Mouse (Mus musculus): Measurements from ENCODE around the gene Caln1.

Caln1 gene

DNA sequence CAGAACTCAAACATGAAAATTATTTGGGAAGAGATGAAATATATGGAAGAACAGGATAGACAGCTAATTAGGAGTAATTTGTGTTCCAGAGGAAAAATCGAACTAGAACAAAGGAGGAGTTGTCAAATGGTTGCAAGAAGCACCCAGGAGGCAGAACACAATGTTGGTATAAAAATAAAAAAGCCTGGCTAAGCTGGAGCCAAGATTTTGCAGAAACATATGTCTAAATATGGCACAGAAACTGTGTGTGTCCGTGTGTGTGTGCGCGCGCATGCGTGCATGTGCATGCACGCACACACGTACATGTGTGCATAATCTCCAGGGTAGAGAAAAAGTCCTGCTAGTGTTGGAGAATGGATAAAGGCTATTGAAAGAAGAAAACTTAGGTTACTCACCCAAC lies 443.3 kb downstream of the Caln1 start:
- DNase-seq (ENCODE audit: low spot score): no peak

DNA sequence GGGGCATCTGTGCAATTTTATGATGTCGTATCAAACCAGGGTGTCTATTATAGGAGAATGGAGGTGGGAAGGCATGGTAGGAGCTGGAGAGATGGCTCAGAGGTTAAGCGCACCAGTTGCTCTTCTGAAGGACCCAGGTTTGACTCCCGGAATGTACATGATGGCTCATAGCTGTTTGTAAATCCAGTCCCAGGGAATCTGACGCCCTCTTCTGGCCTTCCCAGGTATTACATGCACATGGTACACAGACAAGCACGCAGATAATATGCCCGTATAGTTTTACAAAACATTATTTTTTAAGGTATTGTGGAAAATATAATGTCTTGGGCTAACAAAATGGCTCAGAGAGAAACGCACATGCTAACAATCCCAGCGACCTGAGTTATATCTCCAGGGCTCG lies 443.8 kb downstream of the Caln1 start:
- no peak for DNase-seq (ENCODE audit: low spot score)

DNA sequence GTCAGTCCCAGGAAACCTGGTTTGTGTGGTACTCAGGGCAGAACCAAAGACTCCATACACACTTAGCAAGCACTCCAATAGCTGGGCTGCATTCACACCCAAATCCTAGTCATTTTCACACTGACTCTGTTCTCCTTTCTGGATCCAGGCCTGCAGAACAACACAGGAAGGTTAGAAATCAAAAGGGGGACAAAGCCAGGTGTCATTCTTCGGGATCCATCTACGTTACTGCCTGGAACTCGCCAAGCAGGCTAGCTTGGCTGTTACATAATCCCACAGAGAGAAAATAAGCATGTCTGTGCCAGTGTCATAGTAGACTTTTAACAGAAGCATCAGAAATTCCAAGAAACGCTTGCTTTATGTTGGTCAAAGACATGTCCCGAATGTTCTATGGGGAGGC lies 446.1 kb downstream of the Caln1 start:
- DNase-seq (ENCODE audit: low spot score): no peak

DNA sequence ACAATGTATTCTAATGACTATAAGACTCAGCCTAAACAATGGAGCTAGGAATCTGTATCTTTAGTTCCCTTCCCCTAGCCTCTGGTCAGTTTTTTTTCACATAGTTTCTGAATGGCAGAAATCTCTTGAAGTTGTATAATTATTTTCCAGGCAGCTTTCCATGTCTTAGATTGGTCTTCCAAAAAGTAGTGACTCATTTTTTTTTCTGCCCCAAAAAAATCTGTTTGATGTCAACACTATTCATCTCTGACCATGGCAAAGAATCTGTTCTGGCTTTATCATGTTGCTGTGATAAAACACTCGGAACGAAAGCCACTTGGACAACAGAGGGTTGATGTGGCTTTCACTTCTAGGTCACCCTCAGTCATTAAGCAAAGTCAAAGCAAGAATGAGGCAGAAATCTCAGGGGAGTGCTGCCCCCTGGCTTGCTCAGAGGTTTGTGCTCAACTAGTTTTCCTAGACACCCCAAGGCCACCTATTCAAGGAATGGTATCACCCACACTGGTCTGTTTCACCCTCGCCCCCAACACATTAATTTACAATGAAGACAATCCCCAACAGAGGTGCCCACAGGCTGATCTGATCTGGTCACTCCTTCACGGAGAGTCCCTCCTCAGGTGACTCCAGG lies 450.9 kb downstream of the Caln1 start:
- no peak for DNase-seq (ENCODE audit: low spot score)

DNA sequence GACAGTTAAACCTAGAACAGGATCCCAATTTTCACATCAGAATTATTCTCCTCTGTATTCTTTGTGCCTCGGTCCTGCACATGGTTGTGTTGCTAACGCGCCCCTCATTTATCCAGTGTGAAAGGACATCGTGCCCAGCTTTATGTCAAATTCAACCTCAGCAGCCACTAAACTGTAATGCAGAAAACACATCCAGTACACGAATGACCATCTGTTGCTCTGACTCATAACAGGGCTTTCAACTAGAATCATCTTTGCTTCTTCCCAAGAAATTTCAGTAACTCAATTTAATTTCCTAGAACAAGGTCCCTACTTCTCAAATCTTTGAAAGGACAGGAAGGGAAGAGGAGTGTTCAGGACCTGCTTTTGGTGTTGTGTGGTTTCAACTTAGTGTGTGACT lies 451.4 kb downstream of the Caln1 start:
- no peak for DNase-seq (ENCODE audit: low spot score)

DNA sequence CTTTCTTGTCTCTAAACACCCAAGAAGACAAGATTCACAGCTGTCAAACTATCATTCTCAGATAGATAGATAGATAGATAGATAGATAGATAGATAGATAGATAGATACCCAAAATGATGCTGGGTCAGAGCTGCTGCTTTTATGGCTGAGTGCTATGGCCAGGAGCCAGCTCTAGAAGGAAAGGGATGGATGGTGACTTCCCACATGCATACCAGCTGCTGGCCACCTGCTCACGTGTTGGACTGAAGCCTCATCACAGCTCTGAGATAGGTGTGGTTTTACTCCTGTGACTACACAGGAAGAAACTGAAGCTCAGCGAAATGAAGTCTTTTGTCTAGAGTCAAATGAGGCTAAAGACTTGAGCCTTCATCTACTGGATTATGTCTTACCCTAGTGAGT lies 456.5 kb downstream of the Caln1 start:
- DNase-seq (ENCODE audit: low spot score): no peak

DNA sequence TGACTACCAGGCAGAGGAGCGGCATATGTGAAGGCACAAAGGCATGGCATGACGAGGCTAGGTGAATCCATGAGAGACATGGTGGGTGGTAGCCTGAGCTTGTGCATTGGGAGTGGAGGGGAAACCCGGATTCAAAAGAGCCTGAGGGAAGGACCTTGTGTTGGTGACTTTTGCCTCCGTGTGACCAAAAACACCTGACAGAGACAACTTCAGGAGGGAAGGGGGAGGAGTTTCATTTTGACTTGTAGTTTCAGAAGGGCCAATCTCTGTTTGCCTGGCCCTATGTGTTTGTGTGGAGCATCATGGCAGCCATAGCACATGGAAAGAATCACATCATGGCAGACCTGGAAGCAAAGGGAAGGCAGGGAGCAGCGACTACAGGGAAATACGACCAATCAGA lies 479.3 kb downstream of the Caln1 start:
- DNase-seq (ENCODE audit: low spot score): no peak

DNA sequence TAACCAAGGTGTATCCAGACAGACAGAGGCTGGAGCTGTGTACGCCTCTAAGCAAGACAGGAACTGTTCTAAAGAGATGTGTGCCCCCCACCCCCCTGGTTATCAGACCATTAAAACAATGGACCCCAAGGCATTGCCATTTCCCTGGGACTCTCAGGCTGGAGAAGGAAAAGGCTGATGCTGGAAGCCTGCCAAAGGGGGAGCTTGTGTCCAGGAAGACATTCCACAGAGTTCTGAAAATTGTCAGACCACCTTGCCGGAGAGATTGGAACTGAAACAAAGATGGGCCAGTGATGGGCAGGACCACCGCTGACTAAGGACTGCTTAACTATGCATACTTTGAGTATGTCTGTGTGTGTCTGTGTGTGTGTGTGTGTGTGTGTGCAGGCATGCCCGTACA lies 480.4 kb downstream of the Caln1 start:
- DNase-seq (ENCODE audit: low spot score): no peak

DNA sequence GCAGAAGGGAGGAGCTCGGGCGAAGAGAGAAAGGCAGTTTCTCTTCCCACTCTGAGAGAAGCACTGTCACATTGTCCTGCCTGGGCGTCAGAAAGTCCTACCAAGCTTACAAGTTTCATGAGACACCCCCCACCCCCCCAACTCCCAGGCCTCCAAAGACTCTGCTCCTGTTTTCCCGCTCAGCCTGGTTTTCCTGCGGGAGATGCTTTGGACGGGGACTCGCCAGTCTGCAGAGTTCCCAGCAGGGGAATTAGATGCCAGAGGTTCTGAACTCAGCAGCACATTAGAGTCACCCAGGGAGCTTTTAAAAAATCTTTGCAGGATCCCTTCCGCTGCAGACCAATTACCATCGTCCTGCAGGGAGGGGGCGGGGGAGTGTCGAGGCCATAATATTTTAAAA lies 482.9 kb downstream of the Caln1 start:
- DNase-seq (ENCODE audit: low spot score): no peak

DNA sequence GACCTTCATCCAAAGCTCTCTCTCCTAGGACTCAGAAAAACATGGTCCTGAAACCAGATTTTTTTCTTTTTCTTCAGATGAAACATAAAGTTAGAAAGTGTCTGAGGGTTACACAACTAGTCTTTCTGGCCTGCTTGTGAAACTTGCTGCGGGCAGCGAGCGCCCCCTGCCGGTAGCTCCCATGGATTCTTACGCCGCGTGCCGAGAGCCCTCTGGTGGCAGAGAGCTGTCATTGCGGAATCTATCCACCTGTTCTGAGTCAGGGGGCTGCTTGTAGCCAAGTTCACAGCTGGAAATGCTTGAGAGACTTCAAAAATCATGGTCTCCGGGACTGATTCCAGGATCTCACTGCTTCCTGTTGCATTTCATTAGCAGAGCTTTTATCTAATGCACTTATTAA lies 484.1 kb downstream of the Caln1 start:
- DNase-seq (ENCODE audit: low spot score): peak; percentile 56

DNA sequence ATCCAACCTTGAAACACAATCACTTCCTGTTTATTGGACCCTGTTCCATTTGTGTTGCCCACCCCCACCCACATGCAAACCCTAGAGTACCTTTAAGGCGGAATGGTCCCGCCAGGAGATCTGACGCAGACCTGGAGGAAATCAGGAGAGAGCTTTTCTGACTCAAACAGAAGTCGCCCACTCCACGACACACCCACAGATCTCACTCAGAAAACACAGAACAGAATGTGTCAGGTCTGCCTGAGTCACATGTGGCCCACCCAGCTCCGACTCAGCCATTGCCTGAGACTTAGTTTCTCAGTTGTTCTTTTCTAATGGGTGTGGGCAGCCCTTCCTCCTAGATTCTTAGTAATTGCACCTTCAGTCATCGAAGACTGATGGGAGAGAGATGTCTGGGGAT lies 485.2 kb downstream of the Caln1 start:
- DNase-seq (ENCODE audit: low spot score): no peak

DNA sequence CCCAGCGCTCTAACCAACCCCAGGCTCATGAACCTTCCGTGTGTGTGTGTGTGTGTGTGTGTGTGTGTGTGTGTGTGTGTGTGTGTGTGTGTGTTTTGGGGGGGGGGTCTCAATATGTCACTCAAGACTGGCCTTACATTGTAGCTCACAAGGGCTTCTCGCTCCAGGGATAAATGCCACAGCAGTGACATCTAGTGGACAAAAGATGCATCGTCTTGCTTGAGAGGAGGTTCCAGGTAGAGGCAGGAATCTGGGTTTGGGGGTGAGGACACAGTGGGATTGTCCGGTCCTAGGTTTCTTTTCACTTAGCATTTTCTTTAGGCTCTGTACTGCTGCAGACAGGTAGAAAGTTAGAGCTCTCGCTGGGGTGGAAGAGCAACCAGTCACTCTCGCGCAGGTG lies 488.9 kb downstream of the Caln1 start:
- DNase-seq (ENCODE audit: low spot score): no peak

DNA sequence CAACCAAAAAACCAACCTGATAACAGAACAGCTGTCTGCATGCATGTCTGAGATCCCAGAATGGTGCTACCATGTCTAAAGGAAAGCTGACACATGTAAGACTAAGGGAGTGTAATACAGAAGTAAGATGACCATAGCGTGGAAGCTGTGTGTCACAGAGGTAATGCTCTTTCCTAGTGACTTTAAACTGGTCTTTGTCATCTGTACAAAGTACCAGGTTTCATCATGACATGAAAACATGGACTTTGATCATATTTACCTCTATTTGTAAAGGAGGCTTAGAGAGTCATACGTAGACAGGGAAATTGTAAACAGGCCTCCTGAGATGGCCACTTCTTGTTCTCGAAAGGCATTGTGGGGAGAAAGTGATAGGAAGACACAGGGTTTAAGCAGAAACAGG lies 489.5 kb downstream of the Caln1 start:
- DNase-seq (ENCODE audit: low spot score): no peak

DNA sequence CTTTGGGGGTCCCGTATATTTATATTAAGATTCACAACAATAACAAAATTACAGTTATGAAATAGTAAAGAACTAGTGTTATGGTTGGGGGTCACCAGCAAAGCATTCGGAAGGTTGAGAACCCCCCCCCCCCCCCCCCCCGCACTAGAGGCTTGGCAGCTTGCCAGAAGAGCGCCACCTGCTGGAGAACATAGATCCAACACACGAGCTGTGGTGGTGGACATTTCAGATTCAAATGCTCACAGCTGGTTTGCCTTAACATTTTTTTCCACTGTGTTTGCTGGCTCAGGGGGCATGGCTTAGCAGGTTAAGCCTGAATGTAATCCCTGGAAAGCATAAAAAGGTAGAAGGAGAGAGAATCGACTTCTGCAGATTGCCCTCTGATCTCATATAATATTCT lies 490.5 kb downstream of the Caln1 start:
- DNase-seq (ENCODE audit: low spot score): no peak

DNA sequence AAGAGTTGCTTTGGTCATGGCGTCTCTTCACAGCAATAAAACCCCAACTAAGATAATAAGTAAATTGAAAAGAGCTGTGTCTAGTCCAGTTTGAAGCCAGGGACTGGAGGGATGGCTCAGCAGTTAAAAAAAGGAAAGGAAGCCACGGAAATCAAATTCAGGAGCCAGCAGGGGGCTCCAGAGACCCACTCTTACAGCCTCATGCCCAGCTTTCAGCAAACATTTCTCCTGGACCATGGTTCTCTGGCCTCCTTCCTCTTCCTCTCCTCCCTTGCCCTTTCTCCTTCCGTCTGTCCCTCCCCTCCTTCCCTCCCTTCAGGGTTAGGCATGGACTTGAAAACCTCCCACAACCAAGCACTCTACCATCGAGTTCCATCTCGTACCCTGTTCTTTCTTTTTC lies 493.0 kb downstream of the Caln1 start:
- no peak for DNase-seq (ENCODE audit: low spot score)

DNA sequence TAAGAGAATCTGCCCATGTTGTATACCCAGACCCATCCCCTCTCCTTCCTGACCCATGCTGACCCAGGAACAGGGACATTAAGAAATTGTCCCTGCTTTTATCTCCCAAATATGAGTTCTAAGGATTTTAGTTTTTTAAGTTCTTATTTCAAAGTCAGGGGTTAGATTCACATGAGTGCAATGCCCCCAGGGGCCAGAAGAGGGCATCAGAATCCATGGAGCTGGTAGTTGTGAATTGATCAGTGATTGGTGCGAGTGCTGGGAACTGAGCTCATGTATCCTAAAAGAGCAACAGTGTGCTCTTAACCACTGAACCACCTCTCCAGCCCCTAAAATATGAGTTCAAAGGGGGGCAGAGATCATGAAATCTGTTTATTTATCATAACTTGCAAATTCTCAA lies 500.6 kb downstream of the Caln1 start:
- no peak for DNase-seq (ENCODE audit: low spot score)

DNA sequence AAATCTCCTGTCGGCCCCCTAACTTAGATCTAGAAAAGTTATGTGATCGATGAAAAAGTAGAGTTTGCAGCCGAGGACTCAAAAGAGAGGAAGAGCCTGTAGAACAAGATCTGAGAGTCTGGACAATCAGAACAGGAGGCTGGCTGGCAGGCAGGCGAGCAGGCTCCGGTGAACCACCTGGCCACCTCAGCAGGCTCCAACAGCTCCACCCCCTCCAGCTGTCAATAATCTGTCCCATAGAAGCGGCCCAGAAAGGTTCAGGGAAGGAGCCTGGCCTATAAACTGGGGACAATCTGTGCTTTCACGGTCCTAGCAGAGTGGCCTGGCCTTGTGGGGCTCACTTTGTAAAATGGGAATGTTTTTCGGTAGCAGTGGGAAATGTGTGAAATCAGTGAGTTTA lies 501.8 kb downstream of the Caln1 start:
- no peak for DNase-seq (ENCODE audit: low spot score)

DNA sequence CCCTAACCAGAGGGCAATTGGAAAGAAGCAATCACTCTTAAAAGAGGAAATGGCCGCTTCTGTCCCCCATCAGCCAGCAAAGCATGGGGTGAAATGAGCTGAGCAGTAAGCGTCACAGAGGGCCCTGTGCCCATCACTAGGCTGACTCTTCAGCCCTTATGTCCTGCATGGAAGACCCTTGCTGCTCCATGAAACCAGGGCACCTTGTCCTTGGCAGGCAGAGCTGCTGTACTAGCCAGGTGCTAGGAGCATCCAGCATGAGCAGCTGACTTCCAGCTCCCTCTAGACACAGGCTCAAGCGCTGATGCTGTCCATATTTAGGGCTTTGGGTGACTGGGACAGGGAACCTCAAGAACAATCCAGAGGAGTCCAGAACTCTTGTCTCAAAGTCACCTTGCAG lies 506.1 kb downstream of the Caln1 start:
- DNase-seq (ENCODE audit: low spot score): no peak

DNA sequence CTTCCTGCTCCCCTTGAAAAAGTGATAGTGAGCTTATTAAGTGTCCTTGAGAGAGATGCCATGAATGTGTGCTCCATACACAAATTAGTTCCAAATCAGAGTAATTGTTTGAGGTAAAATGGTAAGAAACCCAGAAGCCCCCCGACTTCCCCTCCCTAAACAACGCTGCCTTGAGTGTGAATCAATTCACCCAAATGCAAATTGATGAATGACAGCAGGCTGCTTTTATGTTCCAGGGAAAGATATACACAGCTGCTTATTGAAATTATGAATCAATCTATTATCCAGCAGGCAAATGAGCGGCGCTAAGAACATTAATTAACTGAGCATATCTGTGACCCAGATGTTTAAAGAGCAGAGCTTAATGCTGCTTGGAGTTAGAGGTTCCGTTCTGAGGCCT lies 511.1 kb downstream of the Caln1 start:
- no peak for DNase-seq (ENCODE audit: low spot score)

DNA sequence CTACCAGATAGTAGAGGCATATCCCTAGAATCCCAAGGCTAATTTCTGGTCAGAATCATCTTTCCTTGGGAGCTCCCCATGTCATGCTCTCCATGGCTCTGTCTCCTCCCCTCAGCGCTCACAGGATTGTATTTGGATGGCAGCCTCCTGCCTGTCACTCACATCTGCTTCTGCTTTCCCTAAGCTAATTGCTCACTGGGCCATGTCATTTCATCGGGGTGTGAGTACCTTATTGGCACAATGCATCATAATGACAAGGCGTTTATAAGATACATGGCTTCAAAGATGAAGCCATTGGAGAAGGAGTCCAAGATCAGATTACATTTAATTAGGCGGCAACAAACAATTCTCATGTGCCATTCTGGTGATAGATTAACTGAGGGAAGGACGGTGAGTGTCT lies 522.5 kb downstream of the Caln1 start:
- no peak for DNase-seq (ENCODE audit: low spot score)

DNA sequence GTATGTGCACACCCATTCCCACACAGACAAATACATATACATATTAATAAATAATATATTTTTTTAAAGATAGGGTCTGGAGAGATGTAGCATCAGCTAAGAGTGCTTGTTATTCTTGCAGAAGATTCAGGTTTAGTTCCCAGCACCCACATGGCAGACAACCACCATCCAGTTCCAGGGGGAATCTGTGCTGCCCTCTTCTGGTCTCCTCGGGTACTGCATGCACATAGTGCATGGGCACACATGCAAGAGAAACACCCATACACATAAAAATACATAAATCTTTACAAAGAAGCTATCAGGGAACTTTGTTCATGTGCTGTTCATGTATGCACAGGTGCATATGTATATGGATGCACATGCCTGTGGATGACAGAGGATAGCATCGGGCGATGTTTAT lies 526.7 kb downstream of the Caln1 start:
- DNase-seq (ENCODE audit: low spot score): no peak

Measured in spleen, adult 12 weeks (tissue).